Mouse (Mus musculus): ENCODE results near the gene Plk5. TPM values are rescaled to one million over a fixed set of nuclear protein-coding genes. Genes with fewer than 3 reads are reported as not detected.

Plk5 gene
- polyA plus RNA-seq, 1 experiment = not detected

- peaks cover 4% of the 10 kb centered on the region; the same call in 1 of the 2 replicates for H3K9me3 ChIP-seq (ENCODE audit: control insufficient read depth, low read length)
- H3K36me3 ChIP-seq (ENCODE audit: control insufficient read depth) = peaks cover 42% of the 10 kb centered on the region
- TF ChIP-seq GATA1 (IDR thresholded peaks at IDR 0.05; ENCODE audit: low read length) (no peak), TAL1 (IDR thresholded peaks at IDR 0.05; ENCODE audit: low read length) (no peak)
- H3K4me3 ChIP-seq (replicated peaks) = peak within 1 kb of the TSS; percentile 95
- peaks cover 18% of the 10 kb centered on the region for H3K27me3 ChIP-seq (ENCODE audit: control insufficient read depth)
- peaks cover 96% of the 10 kb centered on the region for H3K4me1 ChIP-seq (ENCODE audit: control insufficient read depth)
These were observed 35.9 kb upstream of the Plk5 start, which contains the start of gene 2310011J03Rik for GRCm38 (mm10) chr10:80320340-80320760. Gene 2310011J03Rik (minus strand): TSS chr10:80320537.

DNA sequence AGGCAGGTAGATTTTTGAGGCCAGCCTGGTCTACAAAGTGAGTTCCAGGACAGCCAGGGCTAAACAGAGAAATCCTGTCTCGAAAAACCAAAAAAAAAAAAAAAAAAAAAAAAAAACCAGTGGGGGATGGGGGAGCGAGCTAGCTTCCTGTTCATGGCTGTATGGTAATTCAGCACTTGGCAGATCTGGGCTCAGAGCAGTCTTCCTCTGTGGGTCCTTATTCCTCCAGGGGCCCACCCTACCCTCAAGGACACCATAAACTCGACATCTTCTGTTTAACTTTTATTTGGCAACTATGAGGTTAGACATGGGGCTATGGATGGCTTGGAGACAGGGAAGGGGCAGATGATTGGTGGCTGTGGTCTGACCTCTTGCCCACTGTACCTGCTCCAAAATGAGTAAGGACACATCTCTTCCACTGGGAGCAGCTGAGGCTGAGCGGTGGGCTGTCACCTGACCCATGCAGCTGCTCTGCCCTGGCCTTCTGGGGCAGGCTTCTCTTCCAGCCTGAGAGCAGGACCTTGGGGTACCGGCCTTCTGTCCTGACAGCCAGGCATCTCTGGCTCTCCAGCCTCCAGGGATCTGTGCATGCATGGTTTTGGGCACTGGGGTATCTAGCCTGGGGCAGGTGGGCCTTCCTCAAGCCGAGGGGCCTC, 35.1 kb upstream of the Plk5 start:
- peaks cover 10% of the 10 kb centered on the region for H3K27me3 ChIP-seq (ENCODE audit: control insufficient read depth)
- H3K4me1 ChIP-seq (ENCODE audit: control insufficient read depth) = peaks cover 96% of the 10 kb centered on the region
- no peaks in the 10 kb centered on the region for H3K9me3 ChIP-seq (ENCODE audit: control insufficient read depth, low read length)
- peaks cover 44% of the 10 kb centered on the region for H3K36me3 ChIP-seq (ENCODE audit: control insufficient read depth)
- H3K4me3 ChIP-seq (replicated peaks) = peak overlapping the region; percentile 92
- TF ChIP-seq GATA1 (IDR thresholded peaks at IDR 0.05; ENCODE audit: low read length) (no peak), TAL1 (IDR thresholded peaks at IDR 0.05; ENCODE audit: low read length) (no peak)

DNA sequence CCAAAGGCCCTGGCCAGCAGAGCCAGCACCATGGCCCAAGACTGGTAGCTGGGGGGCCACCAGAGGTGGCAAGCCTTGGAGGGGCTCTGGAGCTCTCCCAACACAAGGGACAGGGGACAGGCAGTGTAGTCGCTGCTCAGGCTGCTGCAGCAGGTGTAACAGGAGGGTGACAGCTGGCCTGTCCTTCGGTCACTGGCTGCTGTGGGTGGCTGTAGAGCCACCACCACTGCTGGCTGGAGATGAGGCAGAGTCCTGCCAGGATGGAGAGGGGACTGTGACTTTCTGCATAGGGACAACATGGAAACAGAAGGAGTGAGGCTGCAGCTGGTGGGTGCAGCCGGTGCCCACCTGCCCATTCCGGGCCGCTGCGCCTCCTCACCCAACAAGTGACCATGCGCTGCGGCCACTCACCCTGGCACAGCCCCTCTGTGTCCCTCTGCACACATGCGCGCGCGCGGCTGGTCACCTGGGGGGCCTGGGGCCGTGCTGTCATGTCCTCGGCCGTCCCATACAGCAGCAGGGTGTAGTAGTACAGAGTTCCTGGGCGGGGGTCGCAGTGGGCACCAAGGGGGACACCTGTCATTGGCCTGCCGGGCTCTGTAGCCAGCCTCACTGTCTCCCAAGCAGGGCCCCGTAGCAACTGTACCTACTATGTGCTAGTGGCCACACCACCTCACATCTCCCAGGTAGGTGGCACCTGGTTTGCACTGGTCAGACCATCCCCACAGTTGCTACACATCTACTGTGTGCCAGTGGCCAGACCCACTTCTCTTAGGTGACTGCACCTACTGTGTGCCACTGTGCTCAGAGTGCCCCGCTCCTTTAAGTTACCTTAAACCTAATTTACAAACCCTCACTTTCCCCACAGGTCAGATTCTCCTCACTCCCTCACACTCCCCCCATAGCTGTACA, 34.3 kb upstream of the Plk5 start:
- peaks cover 89% of the 10 kb centered on the region for H3K4me1 ChIP-seq (ENCODE audit: control insufficient read depth)
- TF ChIP-seq GATA1 (IDR thresholded peaks at IDR 0.05; ENCODE audit: low read length) = no peak
- no peak for TF ChIP-seq TAL1 (IDR thresholded peaks at IDR 0.05; ENCODE audit: low read length)
- H3K4me3 ChIP-seq (replicated peaks) = peak overlapping the region; percentile 92
- H3K9me3 ChIP-seq (ENCODE audit: control insufficient read depth, low read length) = no peaks in the 10 kb centered on the region
- peaks cover 41% of the 10 kb centered on the region for H3K36me3 ChIP-seq (ENCODE audit: control insufficient read depth)
- H3K27me3 ChIP-seq (ENCODE audit: control insufficient read depth) = peaks cover 2% of the 10 kb centered on the region

- Histone ChIP-seq H3K4me1 (ENCODE audit: control insufficient read depth) (peaks cover 82% of the 10 kb centered on the region), H3K36me3 (ENCODE audit: control insufficient read depth) (peaks cover 32% of the 10 kb centered on the region), H3K27me3 (ENCODE audit: control insufficient read depth) (no peaks in the 10 kb centered on the region), H3K4me3 (replicated peaks) (peak overlapping the region; percentile 92), H3K9me3 (ENCODE audit: control insufficient read depth, low read length) (no peaks in the 10 kb centered on the region)
- no peak for TF ChIP-seq TAL1 (IDR thresholded peaks at IDR 0.05; ENCODE audit: low read length)
- no peak for TF ChIP-seq GATA1 (IDR thresholded peaks at IDR 0.05; ENCODE audit: low read length)
These were observed 33.4 kb upstream of the Plk5 start for GRCm38 (mm10) chr10:80322811-80323211.

GRCm38 (mm10) chr10:80323261-80324119, 32.8 kb upstream of the Plk5 start:
- H3K36me3 ChIP-seq (ENCODE audit: control insufficient read depth) = peaks cover 25% of the 10 kb centered on the region
- no peaks in the 10 kb centered on the region for H3K27me3 ChIP-seq (ENCODE audit: control insufficient read depth)
- TF ChIP-seq GATA1 (IDR thresholded peaks at IDR 0.05; ENCODE audit: low read length) (no peak), TAL1 (IDR thresholded peaks at IDR 0.05; ENCODE audit: low read length) (no peak)
- H3K4me1 ChIP-seq (ENCODE audit: control insufficient read depth) = peaks cover 81% of the 10 kb centered on the region
- H3K4me3 ChIP-seq (replicated peaks) = peak overlapping the region; percentile 92
- no peaks in the 10 kb centered on the region for H3K9me3 ChIP-seq (ENCODE audit: control insufficient read depth, low read length)

- Histone ChIP-seq H3K4me3 (replicated peaks) (peak overlapping the region; percentile 92), H3K4me1 (ENCODE audit: control insufficient read depth) (peaks cover 81% of the 10 kb centered on the region), H3K9me3 (ENCODE audit: control insufficient read depth, low read length) (peaks cover under 1% of the 10 kb centered on the region), H3K27me3 (ENCODE audit: control insufficient read depth) (no peaks in the 10 kb centered on the region), H3K36me3 (ENCODE audit: control insufficient read depth) (peaks cover 16% of the 10 kb centered on the region)
- TF ChIP-seq GATA1 (IDR thresholded peaks at IDR 0.05; ENCODE audit: low read length) (no peak), TAL1 (IDR thresholded peaks at IDR 0.05; ENCODE audit: low read length) (no peak)
These were observed 31.9 kb upstream of the Plk5 start for GRCm38 (mm10) chr10:80324120-80325037.

GRCm38 (mm10) chr10:80325045-80325444, 31.2 kb upstream of the Plk5 start:
- Histone ChIP-seq H3K4me3 (replicated peaks) (no peak overlapping the region), H3K4me1 (ENCODE audit: control insufficient read depth) (peaks cover 83% of the 10 kb centered on the region), H3K36me3 (ENCODE audit: control insufficient read depth) (peaks cover 13% of the 10 kb centered on the region), H3K9me3 (ENCODE audit: control insufficient read depth, low read length) (peaks cover 5% of the 10 kb centered on the region), H3K27me3 (ENCODE audit: control insufficient read depth) (no peaks in the 10 kb centered on the region)
- TF ChIP-seq TAL1 (IDR thresholded peaks at IDR 0.05; ENCODE audit: low read length) (no peak), GATA1 (IDR thresholded peaks at IDR 0.05; ENCODE audit: low read length) (no peak)

All from erythroblast, embryonic 14.5 days (primary cell).